Mouse (Mus musculus) small intestine, adult 2 months (tissue): Measurements from ENCODE around the gene Sstr5.

ENCODE experiments used
- CTCF ChIP-seq: fragments of 200-500 bp; IDR thresholded peaks from 2 replicates; pipeline ENCODE4 v1.5.1; 2012; ENCODE audit warnings: low read depth, mild to moderate bottlenecking, control low read depth, inconsistent platforms, low read length, moderate library complexity, mixed read lengths; ENCODE audit not compliant: insufficient replicate concordance, insufficient read length; ENCODE audit errors: extremely low read depth
- POLR2A ChIP-seq: fragments of 200-500 bp; IDR thresholded peaks from 2 replicates; pipeline ENCODE4 v1.6.1; 2012; ENCODE audit warnings: low read depth, mild to moderate bottlenecking, control low read depth, inconsistent platforms, low read length, moderate library complexity

- TF ChIP-seq CTCF, result no peak
- TF ChIP-seq POLR2A, result no peak
Observed at GRCm38 (mm10) chr17:25462236-25462875, 34.7 kb downstream of the Sstr5 start.
